Mouse (Mus musculus): Measurements from ENCODE around the gene Slc6a11. TPM values are rescaled to one million over a fixed set of nuclear protein-coding genes. Genes with fewer than 3 reads are reported as not detected.
A peak's percentile ranks its signal among the peaks of the same experiment; 100 is the strongest.

The Slc6a11 gene
- total RNA-seq, 2 experiments from 2014 or later = 86.6 to 89.5 TPM

- peak in 1 of 2 experiments; percentile 7 for DNase-seq (ENCODE audit: low spot score in 2 of 2)
Observed at GRCm38 (mm10) chr6:114174398-114175140, 43.5 kb downstream of the Slc6a11 start.

- peak in 1 of 2 experiments; percentile 21 for DNase-seq (ENCODE audit: low spot score in 2 of 2)
Observed at GRCm38 (mm10) chr6:114178141-114178540, 47.1 kb downstream of the Slc6a11 start.

GRCm38 (mm10) chr6:114182366-114183179 is 51.5 kb downstream of the Slc6a11 start:
- DNase-seq (ENCODE audit: low spot score in 2 of 2) = no peak

GRCm38 (mm10) chr6:114187121-114187520 is 56.1 kb downstream of the Slc6a11 start:
- DNase-seq (ENCODE audit: low spot score in 2 of 2) = no peak

- no peak for DNase-seq (ENCODE audit: low spot score in 2 of 2)
Observed at GRCm38 (mm10) chr6:114188869-114189268, 57.8 kb downstream of the Slc6a11 start.

GRCm38 (mm10) chr6:114195998-114196397 is 65.0 kb downstream of the Slc6a11 start:
- DNase-seq (ENCODE audit: low spot score in 2 of 2) = peak in 1 of 2 experiments; percentile 44

GRCm38 (mm10) chr6:114199200-114199845 is 68.3 kb downstream of the Slc6a11 start:
- peak in 1 of 2 experiments; percentile 42 for DNase-seq (ENCODE audit: low spot score in 2 of 2)

- DNase-seq (ENCODE audit: low spot score in 2 of 2) = no peak
Observed at GRCm38 (mm10) chr6:114204557-114204956, 73.5 kb downstream of the Slc6a11 start.

- no peak for DNase-seq (ENCODE audit: low spot score in 2 of 2)
Observed at GRCm38 (mm10) chr6:114208296-114208695, 77.3 kb downstream of the Slc6a11 start.

- no peak for DNase-seq (ENCODE audit: low spot score in 2 of 2)
Observed at GRCm38 (mm10) chr6:114214393-114214792, 83.4 kb downstream of the Slc6a11 start.

GRCm38 (mm10) chr6:114216741-114217414 is 85.8 kb downstream of the Slc6a11 start:
- peak in 1 of 2 experiments; percentile 22 for DNase-seq (ENCODE audit: low spot score in 2 of 2)

- DNase-seq (ENCODE audit: low spot score in 2 of 2) = peak in 1 of 2 experiments; percentile 63
Observed at GRCm38 (mm10) chr6:114224399-114224798, 93.4 kb downstream of the Slc6a11 start.

GRCm38 (mm10) chr6:114227378-114227777 is 96.3 kb downstream of the Slc6a11 start:
- DNase-seq (ENCODE audit: low spot score in 2 of 2) = peak in 1 of 2 experiments; percentile 15

- DNase-seq (ENCODE audit: low spot score in 2 of 2) = no peak
Observed at GRCm38 (mm10) chr6:114228196-114228595, 97.2 kb downstream of the Slc6a11 start.

- DNase-seq (ENCODE audit: low spot score in 2 of 2) = no peak
Observed at GRCm38 (mm10) chr6:114238892-114239644, 108.0 kb downstream of the Slc6a11 start.

GRCm38 (mm10) chr6:114245665-114246064 is 114.6 kb downstream of the Slc6a11 start:
- no peak for DNase-seq (ENCODE audit: low spot score in 2 of 2)

GRCm38 (mm10) chr6:114250311-114250710 is 119.3 kb downstream of the Slc6a11 start:
- DNase-seq (ENCODE audit: low spot score in 2 of 2) = peak; percentile 52 to 91

GRCm38 (mm10) chr6:114254927-114255326 is 123.9 kb downstream of the Slc6a11 start:
- peak; percentile 43 to 51 for DNase-seq (ENCODE audit: low spot score in 2 of 2)

GRCm38 (mm10) chr6:114257762-114258361 is 126.8 kb downstream of the Slc6a11 start:
- no peak for DNase-seq (ENCODE audit: low spot score in 2 of 2)

- no peak for DNase-seq (ENCODE audit: low spot score in 2 of 2)
Observed at GRCm38 (mm10) chr6:114258661-114259193, 127.7 kb downstream of the Slc6a11 start.

All from layer of hippocampus, adult 18-20 months (tissue).